Mouse (Mus musculus) MEL (cell line): Measurements from ENCODE around the gene Polr1b. TPM values are rescaled to one million over a fixed set of nuclear protein-coding genes. Genes with fewer than 3 reads are reported as not detected.

Source experiments
- DNase-seq: peaks from one replicate; pipeline ENCODE4 v3.0.0; 2011; ENCODE audit warnings: low read depth, low spot score
- H3K27ac ChIP-seq: 2 replicates; pipeline ENCODE4 v1.5.1; 2012; ENCODE audit warnings: low read depth, mild to moderate bottlenecking, control low read depth, low read length, moderate library complexity; ENCODE audit not compliant: control insufficient read depth
- H3K27me3 ChIP-seq, 2 experiments: fragments of 150-350 bp in 1 of 2; sonication (generic) in 1 of 2; 2 replicates each; pipeline ENCODE4 v1.6.1; 2012; ENCODE audit warnings: low read length in 2 of 2, mild to moderate bottlenecking in 2 of 2, improper control_type of control experiment in 1 of 2, moderate library complexity in 1 of 2; ENCODE audit not compliant: insufficient read depth in 2 of 2, control insufficient read depth in 1 of 2
- H3K36me3 ChIP-seq, 2 experiments: 2 replicates each; pipeline ENCODE4 v1.6.1; 2012 to 2014; ENCODE audit warnings: low read length in 2 of 2, improper control_type of control experiment in 1 of 2, inconsistent platforms in 1 of 2, mild to moderate bottlenecking in 1 of 2; ENCODE audit not compliant: insufficient read depth in 2 of 2, control insufficient read depth in 1 of 2
- H3K4me1 ChIP-seq, 2 experiments: fragments of 150-350 bp in 1 of 2; sonication (generic) in 1 of 2; 2 replicates each; pipeline ENCODE4 v1.6.1; 2012; ENCODE audit warnings: low read length in 2 of 2, improper control_type of control experiment in 1 of 2, mild to moderate bottlenecking in 1 of 2; ENCODE audit not compliant: insufficient read depth in 2 of 2, control insufficient read depth in 1 of 2
- H3K4me3 ChIP-seq, 2 experiments: fragments of 150-350 bp in 1 of 2; sonication (generic) in 1 of 2; 2 replicates each; pipeline ENCODE4 v1.5.1; 2012; ENCODE audit warnings: low read depth in 2 of 2, low read length in 2 of 2, mild to moderate bottlenecking in 2 of 2, moderate library complexity in 2 of 2, control low read depth in 1 of 2, improper control_type of control experiment in 1 of 2; ENCODE audit not compliant: control insufficient read depth in 1 of 2, insufficient read depth in 1 of 2
- H3K79me2 ChIP-seq: 2 replicates; pipeline ENCODE4 v1.6.1; 2012; ENCODE audit warnings: mild to moderate bottlenecking, low read length, moderate library complexity; ENCODE audit not compliant: control insufficient read depth, poor library complexity, insufficient read depth
- H3K9ac ChIP-seq: 2 replicates; pipeline ENCODE4 v1.6.1; 2012; ENCODE audit warnings: low read depth, mild to moderate bottlenecking, control low read depth, low read length, moderate library complexity; ENCODE audit not compliant: control insufficient read depth, poor library complexity, severe bottlenecking
- H3K9me3 ChIP-seq: fragments of 150-350 bp; sonication (generic); replicated peaks from 2 replicates; pipeline ENCODE4 v1.6.1; 2012; ENCODE audit warnings: mild to moderate bottlenecking, low read length, improper control_type of control experiment, moderate library complexity; ENCODE audit not compliant: insufficient read depth
- BHLHE40 ChIP-seq: IDR thresholded peaks from 2 replicates; pipeline ENCODE4 v1.6.1; 2012; ENCODE audit warnings: low read depth, mild to moderate bottlenecking, inconsistent platforms, low read length, improper control_type of control experiment, borderline replicate concordance
- CHD1 ChIP-seq: IDR thresholded peaks from 2 replicates; pipeline ENCODE4 v1.6.1; 2012; ENCODE audit warnings: low read depth, mild to moderate bottlenecking, inconsistent platforms, low read length, improper control_type of control experiment
- CHD2 ChIP-seq: IDR thresholded peaks from 2 replicates; pipeline ENCODE4 v1.6.1; 2011; ENCODE audit warnings: low read length, improper control_type of control experiment
- GABPA ChIP-seq: IDR thresholded peaks from 2 replicates; pipeline ENCODE4 v1.6.1; 2012; ENCODE audit warnings: low read depth, mild to moderate bottlenecking, inconsistent platforms, low read length, improper control_type of control experiment, moderate library complexity
- GATA1 ChIP-seq: IDR thresholded peaks from 2 replicates; pipeline ENCODE4 v1.6.1; 2011; ENCODE audit warnings: low read depth, low read length, improper control_type of control experiment
- MAX ChIP-seq: IDR thresholded peaks from 2 replicates; pipeline ENCODE4 v1.6.1; 2011; ENCODE audit warnings: low read length, improper control_type of control experiment
- MEF2A ChIP-seq: IDR thresholded peaks from 2 replicates; pipeline ENCODE4 v1.6.1; 2014; ENCODE audit warnings: low read depth, mild to moderate bottlenecking, inconsistent platforms, low read length, improper control_type of control experiment; ENCODE audit not compliant: poor library complexity, insufficient replicate concordance, severe bottlenecking; ENCODE audit errors: extremely low read depth
- MYC ChIP-seq: IDR thresholded peaks from 2 replicates; pipeline ENCODE4 v1.6.1; 2011; ENCODE audit warnings: low read depth, mild to moderate bottlenecking, low read length, improper control_type of control experiment, moderate library complexity
- NELFE ChIP-seq: IDR thresholded peaks from 2 replicates; pipeline ENCODE4 v1.6.1; 2011; ENCODE audit warnings: low read depth, low read length, improper control_type of control experiment
- POLR2A ChIP-seq, 2 experiments: IDR thresholded peaks; 2 replicates each; pipeline ENCODE4 v1.6.1; 2011 to 2012; ENCODE audit warnings: low read length in 2 of 2, mild to moderate bottlenecking in 2 of 2, control low read depth in 1 of 2, improper control_type of control experiment in 1 of 2, low read depth in 1 of 2, moderate library complexity in 1 of 2; ENCODE audit not compliant: control insufficient read depth in 1 of 2, insufficient read depth in 1 of 2, poor library complexity in 1 of 2
- RCOR1 ChIP-seq: IDR thresholded peaks from 2 replicates; pipeline ENCODE4 v1.6.1; 2012; ENCODE audit warnings: low read depth, mild to moderate bottlenecking, inconsistent platforms, low read length, improper control_type of control experiment
- SIN3A ChIP-seq: IDR thresholded peaks from 2 replicates; pipeline ENCODE4 v1.6.1; 2012; ENCODE audit warnings: low read length, improper control_type of control experiment, inconsistent platforms
- TAL1 ChIP-seq: IDR thresholded peaks from 2 replicates; pipeline ENCODE4 v1.6.1; 2012; ENCODE audit warnings: mild to moderate bottlenecking, inconsistent platforms, low read length, moderate library complexity, mixed read lengths
- TCF12 ChIP-seq: IDR thresholded peaks from 2 replicates; pipeline ENCODE4 v1.6.1; 2014; ENCODE audit warnings: low read depth, mild to moderate bottlenecking, inconsistent platforms, low read length, improper control_type of control experiment, moderate library complexity
- UBTF ChIP-seq: IDR thresholded peaks from 2 replicates; pipeline ENCODE4 v1.6.1; 2012; ENCODE audit warnings: low read depth, mild to moderate bottlenecking, inconsistent platforms, low read length, improper control_type of control experiment, moderate library complexity, borderline replicate concordance; ENCODE audit not compliant: insufficient read depth
- USF1 ChIP-seq: IDR thresholded peaks from 2 replicates; pipeline ENCODE4 v1.6.1; 2014; ENCODE audit warnings: low read depth, mild to moderate bottlenecking, inconsistent platforms, low read length, improper control_type of control experiment, moderate library complexity
- ZMIZ1 ChIP-seq: IDR thresholded peaks from 2 replicates; pipeline ENCODE4 v1.6.1; 2012; ENCODE audit warnings: low read depth, mild to moderate bottlenecking, inconsistent platforms, low read length, improper control_type of control experiment, moderate library complexity
- polyA plus RNA-seq, 2 experiments: library from polyadenylated mRNA; stranded (reverse) in 1 of 2; unstranded in 1 of 2; fragments of >175 nt in 1 of 2; fragments of >200 nt in 1 of 2; gene quantifications; 2 replicates each; pipeline versions ENCODE4 v1.2.1 to v1.2.4; 2012; ENCODE audit warnings: low replicate concordance in 2 of 2, low read depth in 1 of 2; ENCODE audit not compliant: insufficient read length in 2 of 2, insufficient read depth in 1 of 2, missing spikeins in 1 of 2
- total RNA-seq: library from RNA; depleted of rRNA; stranded (reverse); fragments of 300-350 nt; gene quantifications from 2 replicates; pipeline ENCODE4 v1.2.3, GENCODE M21; 2012

Gene Polr1b
- total and polyA plus RNA-seq, 3 experiments = 90.1 to 92.8 TPM; not detected in 1

GRCm38 (mm10) chr2:129148836-129149235 is 48.0 kb downstream of the Polr1b start:
- Histone ChIP-seq H3K79me2 (no peaks in the 10 kb centered on the region), H3K4me3 (no peak overlapping the region), H3K27ac (no peak overlapping the region), H3K9me3 (no peaks in the 10 kb centered on the region), H3K27me3 (peaks cover 0 to 2% of the 10 kb centered on the region in 2 experiments; a peak in 3 of 4 replicates), H3K4me1 (peaks cover 4 to 8% of the 10 kb centered on the region in 2 experiments), H3K9ac (no peak overlapping the region)
- no peak for DNase-seq
- no peak for TF ChIP-seq MYC
- TF ChIP-seq TAL1 = no peak
- no peak for TF ChIP-seq CHD2
- TF ChIP-seq GATA1 = no peak
- TF ChIP-seq POLR2A (IDR thresholded peaks at IDR 0.05; ENCODE audit: control insufficient read depth in 1 of 2, insufficient read depth in 1 of 2, low read depth in 1 of 2, low read length in 2 of 2, poor library complexity in 1 of 2) = no peak
- no peak for TF ChIP-seq MAX
- no peak for TF ChIP-seq ZMIZ1
- no peak for TF ChIP-seq MEF2A
- TF ChIP-seq, all 39 proteins: peak for 0
- H3K36me3 ChIP-seq = peaks cover 0 to 6% of the 10 kb centered on the region in 2 experiments; a peak in 2 of 4 replicates

- Histone ChIP-seq H3K9ac (no peak overlapping the region), H3K79me2 (no peaks in the 10 kb centered on the region), H3K27me3 (peaks cover 0 to 2% of the 10 kb centered on the region in 2 experiments; a peak in 3 of 4 replicates), H3K27ac (no peak overlapping the region), H3K9me3 (no peaks in the 10 kb centered on the region), H3K4me1 (peaks cover 4 to 8% of the 10 kb centered on the region in 2 experiments), H3K4me3 (no peak overlapping the region), H3K36me3 (peaks cover 0 to 6% of the 10 kb centered on the region in 2 experiments; a peak in 2 of 4 replicates)
- TF ChIP-seq CHD1 (no peak), NELFE (no peak), GABPA (no peak), RCOR1 (no peak), TCF12 (no peak), USF1 (no peak), BHLHE40 (no peak), UBTF (no peak), SIN3A (no peak), MAX (no peak)
- no peak for DNase-seq
Measured at GRCm38 (mm10) chr2:129150386-129150785, 49.6 kb downstream of the Polr1b start.
